Mouse (Mus musculus): ENCODE data around the gene Gls. TPM values are rescaled to one million over a fixed set of nuclear protein-coding genes. Genes with fewer than 3 reads are reported as not detected.

Gls gene
- total RNA-seq (2021): 100 to 1,000 TPM; 402 to 406 TPM
- long read RNA-seq, experiment 1, full-length matches to known transcripts: 67 of 106 reads
- long read RNA-seq, experiment 1, partial matches to known transcripts: 10 of 106 reads
- long read RNA-seq, experiment 1, other reads (novel, unspliced or antisense): 29 of 106 reads
- long read RNA-seq, experiment 2, full-length matches to known transcripts: 35 of 80 reads
- long read RNA-seq, experiment 2, partial matches to known transcripts: 21 of 80 reads
- long read RNA-seq, experiment 2, other reads (novel, unspliced or antisense): 24 of 80 reads

DNA sequence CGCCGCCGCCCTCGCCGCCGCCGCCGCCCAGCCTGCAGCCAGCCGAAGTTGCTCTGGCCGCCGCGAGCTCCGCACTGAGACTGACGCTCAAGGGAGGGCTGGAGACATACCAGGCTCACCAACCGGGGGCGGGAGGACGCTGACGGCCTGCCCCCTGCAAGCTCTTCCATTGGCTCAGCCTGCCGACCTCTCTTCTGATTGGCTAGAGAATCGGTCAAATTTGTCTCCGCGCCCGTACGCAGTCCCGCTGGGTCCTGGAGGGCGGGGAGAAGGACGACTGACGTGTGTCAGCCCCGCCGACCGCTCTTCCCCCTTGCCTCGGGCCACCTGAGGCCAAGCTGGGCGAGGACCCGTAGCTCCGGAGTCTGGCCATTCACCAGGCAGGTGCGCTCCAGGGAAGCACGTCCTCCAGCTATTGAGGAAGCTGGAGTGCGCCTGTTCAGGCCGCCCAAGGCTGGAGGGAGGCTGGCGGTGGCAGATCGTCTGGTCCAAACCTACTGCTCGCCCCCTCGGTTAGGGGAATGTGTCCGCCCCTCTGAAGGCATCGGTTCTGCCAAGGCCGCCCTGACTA is at the start of gene Gls:
Gene Gls, minus strand, starts transcription at position 90 of the 571 bp plus-strand sequence.
- TF ChIP-seq CTCF (IDR thresholded peaks at IDR 0.05): no peak
- DNase-seq (ENCODE audit: extremely low spot score in 1 of 2, low spot score in 2 of 2): peak; percentile 95 to 97
- intact Hi-C loops (cut with DNase I): loop anchor here (2.0 to 10.0 kb wide), 3 partner anchors 48 to 612 kb away; partner anchors contain the start of gene Hibch

DNA sequence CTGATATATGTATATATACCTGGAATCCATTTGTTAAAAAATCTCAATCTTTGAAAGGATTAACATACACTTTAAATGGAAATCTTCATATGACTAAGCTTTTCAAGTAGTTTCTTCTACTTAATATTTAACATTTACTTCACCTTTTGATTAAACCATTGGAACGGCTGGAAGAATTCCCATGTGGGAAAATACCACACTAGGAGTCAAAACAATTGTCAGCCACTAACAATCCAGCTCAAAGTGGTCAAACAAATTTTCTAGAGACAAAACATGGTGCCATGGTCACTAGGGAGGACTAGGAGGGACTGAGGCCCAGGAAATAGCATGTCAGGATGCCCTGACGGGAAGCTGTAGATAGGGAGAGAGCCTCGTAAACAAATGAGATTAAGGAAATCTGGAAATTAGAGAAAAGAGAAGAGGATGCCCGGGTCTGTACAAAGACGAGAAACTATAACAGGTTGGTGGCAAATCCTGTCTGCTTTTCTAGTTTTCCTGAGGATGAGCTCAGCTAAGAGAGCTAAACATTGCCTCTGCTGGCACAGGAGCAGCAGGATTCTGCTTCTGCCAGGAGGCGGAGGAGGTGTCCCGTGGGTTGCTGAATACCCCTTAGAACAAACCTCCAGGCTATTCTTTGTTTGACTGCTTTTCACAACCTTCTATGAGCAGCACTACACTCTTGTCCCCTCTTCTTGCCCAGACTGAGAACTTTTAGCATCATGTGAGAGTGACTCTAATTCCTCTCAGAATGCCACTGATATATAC is 47.0 kb upstream of the Gls start:
- H3K27ac ChIP-seq: peak overlapping the region; percentile 65
- TF ChIP-seq CTCF (IDR thresholded peaks at IDR 0.05): peak; percentile 21
- intact Hi-C loops (cut with DNase I): loop anchor here (1.0 to 2.0 kb wide), 2 partner anchors 14 to 47 kb away; partner anchors contain the start of gene Gls

More for the DNA sequence above, at the start of gene Gls:
- peak within 1 kb of the TSS; percentile 96 for H3K27ac ChIP-seq
- H3K4me3 ChIP-seq: peak within 1 kb of the TSS; percentile 93

DNA sequence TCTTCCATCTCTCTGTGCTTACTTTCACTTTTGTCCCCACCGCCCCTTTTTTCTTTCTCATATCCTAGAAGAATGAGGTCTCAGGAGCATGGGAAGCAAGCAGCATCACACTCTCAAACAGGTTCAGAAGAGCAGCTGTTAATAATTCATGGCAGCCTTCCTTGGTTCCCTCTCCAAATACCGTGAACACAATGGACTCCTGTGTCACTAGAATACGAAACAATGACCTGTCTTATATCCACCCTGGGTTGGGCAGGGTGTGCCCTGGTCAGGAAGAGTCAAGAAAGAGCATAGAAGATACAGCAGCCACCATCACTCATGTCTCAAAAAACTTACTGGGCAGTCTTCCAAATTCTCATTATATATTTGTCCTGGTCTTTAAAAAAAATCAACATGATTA is 46.3 kb upstream of the Gls start:
- H3K4me3 ChIP-seq: no peak overlapping the region
- intact Hi-C loops (cut with DNase I): no loop called here
- no peak for DNase-seq (ENCODE audit: extremely low spot score in 1 of 2, low spot score in 2 of 2)
- H3K27ac ChIP-seq: no peak overlapping the region
- no peak for TF ChIP-seq CTCF (IDR thresholded peaks at IDR 0.05)

More for the DNA sequence above, 47.0 kb upstream of the Gls start:
- no peak overlapping the region for H3K4me3 ChIP-seq
- peak; percentile 40 to 57 for DNase-seq (ENCODE audit: extremely low spot score in 1 of 2, low spot score in 2 of 2)

DNA sequence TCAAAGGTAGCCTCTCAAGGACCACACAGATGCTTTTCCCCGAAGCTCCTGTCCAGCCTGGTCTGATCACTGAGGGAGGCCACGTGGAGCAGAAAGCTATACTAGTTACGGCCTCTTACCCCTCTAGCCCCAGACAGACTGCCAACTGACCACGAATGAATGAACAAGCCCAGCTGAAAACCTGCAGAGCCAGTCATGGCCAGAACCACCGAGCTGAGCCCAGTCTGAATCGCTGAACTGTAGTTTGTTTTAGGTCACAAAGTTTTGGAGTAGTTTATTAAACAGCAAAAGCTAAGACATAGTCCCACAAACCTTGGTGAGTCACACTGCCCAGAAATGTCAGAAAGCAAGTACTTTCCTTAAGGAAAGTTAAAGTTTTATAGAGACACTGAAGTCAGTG is 45.0 kb upstream of the Gls start:
- no peak for TF ChIP-seq CTCF (IDR thresholded peaks at IDR 0.05)
- intact Hi-C loops (cut with DNase I): no loop called here

DNA sequence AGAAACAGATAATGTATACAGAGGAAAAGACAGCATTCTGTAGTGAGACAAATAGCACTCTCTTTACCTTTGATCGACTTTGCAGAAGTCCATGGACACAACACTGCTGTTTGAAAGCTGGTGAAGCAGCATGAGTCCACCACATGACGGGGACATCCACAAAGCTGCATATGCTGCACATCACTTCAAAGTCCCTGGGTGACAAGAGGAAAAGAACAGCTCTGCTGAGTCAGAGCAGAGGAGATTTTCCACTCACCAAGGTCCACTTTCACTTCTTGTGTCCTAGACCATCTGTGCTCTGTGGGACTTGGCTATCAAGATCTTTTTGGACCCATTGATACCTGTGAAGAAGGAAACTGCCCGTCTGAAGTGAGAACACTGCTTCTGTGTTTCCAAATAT is 41.2 kb upstream of the Gls start:
- no peak overlapping the region for H3K27ac ChIP-seq
- TF ChIP-seq CTCF (IDR thresholded peaks at IDR 0.05): no peak
- DNase-seq (ENCODE audit: extremely low spot score in 1 of 2, low spot score in 2 of 2): no peak
- intact Hi-C loops (cut with DNase I): no loop called here
- H3K4me3 ChIP-seq: no peak overlapping the region

More for the DNA sequence above, 45.0 kb upstream of the Gls start:
- no peak overlapping the region for H3K4me3 ChIP-seq
- no peak overlapping the region for H3K27ac ChIP-seq
- no peak for DNase-seq (ENCODE audit: extremely low spot score in 1 of 2, low spot score in 2 of 2)

DNA sequence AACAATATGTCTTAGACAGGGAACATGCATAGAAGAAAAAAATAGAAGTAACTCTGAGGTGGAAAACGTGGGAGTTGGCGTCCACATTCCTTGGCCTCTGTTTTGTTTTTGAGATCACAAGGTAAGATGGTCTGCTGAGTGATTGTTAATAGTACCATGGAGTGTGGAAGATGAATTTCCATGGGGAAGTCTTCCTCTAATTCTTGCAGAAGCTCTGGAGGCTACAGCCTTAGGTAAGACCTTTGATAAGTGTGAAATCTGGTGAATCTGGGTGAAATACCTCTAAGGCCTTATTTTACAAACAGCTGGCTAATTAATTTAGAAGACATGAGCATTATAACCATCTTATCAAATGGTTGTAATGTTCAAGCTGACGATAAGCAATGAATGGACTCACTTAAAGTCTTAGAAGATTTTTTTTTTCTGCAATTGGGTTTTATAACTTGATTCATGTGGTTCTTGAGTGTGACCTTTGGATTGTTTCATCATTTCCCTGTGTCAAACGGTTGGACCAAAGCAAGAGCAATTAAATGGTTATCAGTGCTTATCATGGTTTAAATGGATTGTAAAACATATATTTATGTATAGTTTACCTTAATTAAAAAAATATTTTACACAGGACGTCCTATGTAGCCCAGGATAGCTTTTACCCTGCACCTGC is 39.1 kb upstream of the Gls start:
- no peak overlapping the region for H3K4me3 ChIP-seq
- intact Hi-C loops (cut with DNase I): no loop called here
- no peak overlapping the region for H3K27ac ChIP-seq
- TF ChIP-seq CTCF (IDR thresholded peaks at IDR 0.05): no peak
- no peak for DNase-seq (ENCODE audit: extremely low spot score in 1 of 2, low spot score in 2 of 2)

DNA sequence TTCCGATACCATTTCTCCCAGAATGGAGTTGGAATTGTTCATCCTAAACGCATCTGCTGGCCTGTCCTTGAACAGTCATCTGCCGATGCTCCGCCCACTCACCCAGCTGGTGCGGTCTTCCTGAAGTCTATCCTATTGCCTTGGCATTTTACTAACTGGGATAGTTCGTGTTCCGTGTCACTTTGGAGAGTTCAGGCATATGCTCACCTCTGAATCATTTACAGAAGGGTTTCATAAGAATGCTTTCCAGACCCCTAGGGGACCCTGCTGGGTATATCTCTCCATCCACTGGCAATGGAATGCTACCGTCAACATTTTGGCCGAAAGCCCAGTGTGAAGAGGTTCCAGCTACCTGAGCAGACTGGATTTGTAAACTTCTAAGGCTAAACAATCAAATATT is 37.3 kb upstream of the Gls start:
- intact Hi-C loops (cut with DNase I): no loop called here
- Histone ChIP-seq H3K4me3 (no peak overlapping the region), H3K27ac (no peak overlapping the region)
- TF ChIP-seq CTCF (IDR thresholded peaks at IDR 0.05): no peak
- no peak for DNase-seq (ENCODE audit: extremely low spot score in 1 of 2, low spot score in 2 of 2)

DNA sequence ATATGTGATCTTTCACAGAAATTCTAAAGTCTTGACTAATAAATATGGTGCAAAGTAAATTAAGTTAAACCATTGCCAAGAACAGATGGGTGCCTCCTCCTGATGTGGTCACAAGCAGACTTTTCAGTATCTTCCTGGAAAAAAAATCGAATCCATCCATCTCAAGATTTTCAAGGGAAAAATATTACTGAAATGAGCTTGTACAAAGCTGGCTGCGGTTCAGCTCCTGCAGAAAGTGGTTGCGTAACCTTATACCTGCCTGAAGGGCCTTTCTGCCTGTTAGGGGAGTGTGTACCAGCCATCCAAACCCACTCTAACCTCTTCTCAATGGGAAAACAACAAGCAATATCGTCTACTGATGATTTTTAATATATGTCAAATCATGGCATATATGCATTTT is 36.6 kb upstream of the Gls start:
- intact Hi-C loops (cut with DNase I): no loop called here
- Histone ChIP-seq H3K27ac (no peak overlapping the region), H3K4me3 (no peak overlapping the region)
- TF ChIP-seq CTCF (IDR thresholded peaks at IDR 0.05): no peak
- DNase-seq (ENCODE audit: extremely low spot score in 1 of 2, low spot score in 2 of 2): no peak

DNA sequence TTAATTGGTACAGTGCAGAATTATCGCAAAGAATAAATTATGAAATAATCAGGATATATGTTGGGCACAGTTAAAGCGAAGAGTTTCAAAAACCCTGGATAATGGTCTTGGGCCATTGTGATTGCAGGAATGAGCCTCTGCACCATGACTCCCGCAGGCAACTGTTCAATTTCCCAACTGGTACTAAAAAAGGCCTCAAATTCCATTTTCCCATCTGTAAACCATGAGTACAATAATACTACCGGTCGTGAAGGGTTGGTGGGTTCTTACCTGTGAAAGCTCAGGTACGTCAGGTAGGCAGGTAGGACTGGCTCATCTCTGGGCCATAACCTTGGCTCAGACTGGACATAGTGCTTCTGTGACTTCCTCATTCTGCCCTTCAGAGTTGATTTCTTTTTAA is 35.0 kb upstream of the Gls start:
- TF ChIP-seq CTCF (IDR thresholded peaks at IDR 0.05): no peak
- DNase-seq (ENCODE audit: extremely low spot score in 1 of 2, low spot score in 2 of 2): no peak
- no peak overlapping the region for H3K27ac ChIP-seq
- no peak overlapping the region for H3K4me3 ChIP-seq
- intact Hi-C loops (cut with DNase I): no loop called here

DNA sequence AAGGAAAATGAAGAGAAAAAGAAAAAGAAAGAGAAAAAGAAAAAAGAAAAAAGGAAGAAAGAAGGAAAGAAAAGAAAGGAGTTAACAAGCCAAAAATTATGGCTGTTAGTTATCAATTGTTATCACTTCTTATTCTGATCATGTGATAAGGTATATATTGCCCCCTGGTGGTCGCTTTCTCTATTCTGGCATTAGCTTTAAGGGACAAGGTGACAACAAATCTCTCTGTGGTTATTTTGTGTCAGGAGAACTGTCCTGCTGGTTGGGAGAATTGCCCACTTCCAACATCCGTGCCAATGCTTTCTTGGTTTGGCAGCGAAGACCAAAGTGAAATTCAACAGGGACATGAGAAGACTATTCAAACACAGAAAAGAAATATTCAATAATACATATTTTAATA is 34.6 kb upstream of the Gls start:
- no peak overlapping the region for H3K27ac ChIP-seq
- intact Hi-C loops (cut with DNase I): no loop called here
- H3K4me3 ChIP-seq: no peak overlapping the region
- DNase-seq (ENCODE audit: extremely low spot score in 1 of 2, low spot score in 2 of 2): no peak
- peak; percentile 50 for TF ChIP-seq CTCF (IDR thresholded peaks at IDR 0.05)

DNA sequence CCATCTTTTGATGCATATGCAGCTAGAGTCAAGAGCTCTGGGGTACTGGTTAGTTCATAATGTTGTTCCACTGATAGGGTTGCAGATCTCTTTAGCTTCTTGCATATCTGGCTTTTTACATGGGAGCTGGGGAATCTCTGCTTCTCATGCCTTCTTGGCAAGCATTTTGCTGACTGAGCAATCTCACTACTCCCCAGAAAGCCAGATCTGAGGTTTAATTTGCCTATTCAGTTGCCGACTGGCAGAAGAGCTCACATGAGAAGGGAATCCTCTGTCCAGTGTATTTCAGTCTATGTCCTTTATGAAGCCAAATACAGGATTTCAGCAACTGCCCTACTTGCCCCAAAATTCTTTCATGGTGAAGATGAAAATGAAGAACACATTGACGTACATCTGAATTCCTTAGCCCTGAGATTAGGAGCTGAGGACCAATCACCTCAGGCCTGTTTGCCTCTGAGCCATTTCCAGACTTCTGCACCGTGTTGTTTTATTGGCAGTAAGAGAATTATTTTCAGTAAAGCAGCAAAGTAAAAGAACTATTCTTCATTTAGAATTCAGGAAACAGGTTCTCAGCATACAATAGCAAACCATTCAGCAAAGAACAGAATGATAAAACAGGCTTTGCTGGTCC is 33.0 kb upstream of the Gls start:
- intact Hi-C loops (cut with DNase I): no loop called here
- Histone ChIP-seq H3K4me3 (no peak overlapping the region), H3K27ac (no peak overlapping the region)
- no peak for DNase-seq (ENCODE audit: extremely low spot score in 1 of 2, low spot score in 2 of 2)
- TF ChIP-seq CTCF (IDR thresholded peaks at IDR 0.05): no peak
